Mouse (Mus musculus) forebrain, postnatal 0 days (tissue): Measurements from ENCODE around the gene Pmfbp1. TPM values are rescaled to one million over a fixed set of nuclear protein-coding genes. Genes with fewer than 3 reads are reported as not detected.

Experiments
- ATAC-seq: fragments of 200-750 bp; cut with Nextera tagmentation; 2 replicates; pipeline ENCODE4 v1.8.0; 2017; ENCODE audit warnings: mild to moderate bottlenecking, moderate library complexity
- DNase-seq: peaks from one replicate; pipeline ENCODE4 v3.0.0-alpha.2; 2015
- H3K27ac ChIP-seq: fragments of 300-500 bp; sonication (generic); 2 replicates; pipeline ENCODE4 v1.5.1; 2014; ENCODE audit warnings: low read depth, mild to moderate bottlenecking, antibody characterized with exemption, low read length, moderate library complexity, mixed read lengths
- H3K27me3 ChIP-seq: fragments of 300-500 bp; sonication (generic); 2 replicates; pipeline ENCODE4 v1.6.1; 2014; ENCODE audit warnings: mild to moderate bottlenecking, low read length, mixed read lengths; ENCODE audit not compliant: insufficient read depth
- H3K36me3 ChIP-seq: fragments of 300-500 bp; sonication (generic); 2 replicates; pipeline ENCODE4 v1.6.1; 2014; ENCODE audit warnings: mild to moderate bottlenecking, moderate library complexity; ENCODE audit not compliant: insufficient read depth
- H3K4me1 ChIP-seq: fragments of 300-500 bp; sonication (generic); 2 replicates; pipeline ENCODE4 v1.6.1; 2014; ENCODE audit warnings: antibody characterized with exemption; ENCODE audit not compliant: insufficient read depth
- H3K4me2 ChIP-seq: fragments of 300-500 bp; sonication (generic); 2 replicates; pipeline ENCODE4 v1.6.1; 2014; ENCODE audit warnings: low read depth, mild to moderate bottlenecking, moderate library complexity
- H3K4me3 ChIP-seq: fragments of 300-500 bp; sonication (generic); 2 replicates; pipeline ENCODE4 v1.5.1; 2014; ENCODE audit warnings: low read depth, low read length, mixed read lengths
- H3K9ac ChIP-seq: fragments of 300-500 bp; sonication (generic); 2 replicates; pipeline ENCODE4 v1.6.1; 2014; ENCODE audit warnings: mild to moderate bottlenecking
- H3K9me3 ChIP-seq: fragments of 300-500 bp; sonication (generic); 2 replicates; pipeline ENCODE4 v1.6.1; 2016; ENCODE audit warnings: low read length
- CTCF ChIP-seq: sonication (generic); IDR thresholded peaks from 2 replicates; pipeline ENCODE4 v1.5.1; 2016; ENCODE audit warnings: antibody characterized with exemption, control low read depth, low read depth
- WGBS: fragments of 180-500 bp; shearing (Covaris S2); extraction: QIAGEN DNeasy Blood & Tissue Kit; methylation state at CpG from one replicate; pipeline ENCODE4 v1.1.7; 2014; 5-methylcytosine and 5-hydroxymethylcytosine counted together
- polyA plus RNA-seq: library from polyadenylated mRNA; unstranded; fragments of >200 nt; fragmentation: Nextera tagmentation; extraction: Ambion mirVana; gene quantifications from 2 replicates; pipeline ENCODE4 v1.2.1, GENCODE M21; 2015
- total RNA-seq: library from RNA; depleted of rRNA; stranded (reverse); fragments of >200 nt; gene quantifications from 2 replicates; pipeline ENCODE4 v1.2.3, GENCODE M21; 2014

Gene Pmfbp1
- total and polyA plus RNA-seq, 2 experiments from 2014 or later = 0.25 to 2.2 TPM

- Histone ChIP-seq H3K4me3 (peak within 1 kb of the TSS; percentile 87), H3K27me3 (no peaks in the 10 kb centered on the region), H3K9ac (peak within 1 kb of the TSS; percentile 84), H3K9me3 (no peaks in the 10 kb centered on the region), H3K4me2 (peak within 1 kb of the TSS; percentile 79), H3K4me1 (peaks cover 11% of the 10 kb centered on the region), H3K36me3 (peaks cover 23% of the 10 kb centered on the region), H3K27ac (peak within 1 kb of the TSS; percentile 92)
- peak; percentile 99 for DNase-seq
- TF ChIP-seq CTCF = 0 out of 2 replicates have a peak, but pooled peaks have one; percentile 12
- under 1% methylated on average over 52 of the region's 52 CpGs for WGBS
- peak; percentile 100 for ATAC-seq
These were observed 71.9 kb downstream of the Pmfbp1 start, which contains the start of the genes Dhx38 and Txnl4b for GRCm38 (mm10) chr8:109565498-109566333. Dhx38 (minus strand) TSS chr8:109565861. Txnl4b (plus strand) TSS chr8:109565892.

GRCm38 (mm10) chr8:109571139-109571538, 77.3 kb downstream of the Pmfbp1 start:
- H3K27ac ChIP-seq = no peak overlapping the region
- no peak overlapping the region for H3K9ac ChIP-seq
- DNase-seq (no peak), ATAC-seq (no peak)
- H3K4me3 ChIP-seq = no peak overlapping the region
- H3K4me2 ChIP-seq = no peak overlapping the region
- WGBS = 90% methylated on average over 12 of the region's 12 CpGs
- H3K27me3 ChIP-seq = no peaks in the 10 kb centered on the region
- H3K36me3 ChIP-seq = 0 out of 2 replicates have a peak, but pooled peaks cover 4% of the 10 kb centered on the region
- peaks cover 6% of the 10 kb centered on the region for H3K4me1 ChIP-seq
- TF ChIP-seq CTCF = no peak
- no peaks in the 10 kb centered on the region for H3K9me3 ChIP-seq

- DNase-seq = no peak
- Histone ChIP-seq H3K36me3 (no peaks in the 10 kb centered on the region), H3K9ac (no peak overlapping the region), H3K27ac (no peak overlapping the region), H3K4me2 (no peak overlapping the region), H3K9me3 (no peaks in the 10 kb centered on the region), H3K4me3 (no peak overlapping the region), H3K27me3 (no peaks in the 10 kb centered on the region), H3K4me1 (no peaks in the 10 kb centered on the region)
- TF ChIP-seq CTCF = no peak
- no peak for ATAC-seq
- 82% methylated on average over 4 of the region's 4 CpGs for WGBS
These were observed 82.5 kb downstream of the Pmfbp1 start for GRCm38 (mm10) chr8:109576311-109576710.

GRCm38 (mm10) chr8:109578900-109579301, 85.1 kb downstream of the Pmfbp1 start, which contains the start of gene Hp:
Hp (minus strand) TSS chr8:109579172.
- Histone ChIP-seq H3K9me3 (no peaks in the 10 kb centered on the region), H3K4me3 (no peak within 1 kb of the TSS), H3K36me3 (no peaks in the 10 kb centered on the region), H3K9ac (no peak within 1 kb of the TSS), H3K27me3 (no peaks in the 10 kb centered on the region), H3K27ac (no peak within 1 kb of the TSS), H3K4me1 (no peaks in the 10 kb centered on the region), H3K4me2 (no peak within 1 kb of the TSS)
- TF ChIP-seq CTCF = no peak
- ATAC-seq = no peak
- WGBS = 78% methylated on average over 8 of the region's 8 CpGs
- no peak for DNase-seq

GRCm38 (mm10) chr8:109584293-109584692, 90.5 kb downstream of the Pmfbp1 start:
- DNase-seq = no peak
- Histone ChIP-seq H3K4me2 (no peak overlapping the region), H3K9me3 (no peaks in the 10 kb centered on the region), H3K36me3 (no peaks in the 10 kb centered on the region), H3K9ac (no peak overlapping the region), H3K4me3 (no peak overlapping the region), H3K4me1 (no peaks in the 10 kb centered on the region), H3K27me3 (no peaks in the 10 kb centered on the region), H3K27ac (no peak overlapping the region)
- WGBS = 85% methylated on average over 4 of the region's 4 CpGs
- no peak for ATAC-seq
- no peak for TF ChIP-seq CTCF

- no peak overlapping the region for H3K27ac ChIP-seq
These were observed 91.0 kb downstream of the Pmfbp1 start for GRCm38 (mm10) chr8:109584830-109585229.

GRCm38 (mm10) chr8:109585652-109586051, 91.8 kb downstream of the Pmfbp1 start:
- Histone ChIP-seq H3K4me3 (no peak overlapping the region), H3K36me3 (no peaks in the 10 kb centered on the region), H3K27ac (no peak overlapping the region), H3K9me3 (no peaks in the 10 kb centered on the region), H3K27me3 (no peaks in the 10 kb centered on the region), H3K9ac (no peak overlapping the region), H3K4me2 (no peak overlapping the region), H3K4me1 (no peaks in the 10 kb centered on the region)
- no peak for TF ChIP-seq CTCF
- DNase-seq (no peak), ATAC-seq (no peak)

More at GRCm38 (mm10) chr8:109584830-109585229, 91.0 kb downstream of the Pmfbp1 start:
- no peaks in the 10 kb centered on the region for H3K9me3 ChIP-seq
- H3K36me3 ChIP-seq = no peaks in the 10 kb centered on the region
- H3K9ac ChIP-seq = no peak overlapping the region
- no peaks in the 10 kb centered on the region for H3K27me3 ChIP-seq
- DNase-seq = no peak
- no peak overlapping the region for H3K4me3 ChIP-seq
- 93% methylated on average over 3 of the region's 3 CpGs for WGBS
- no peak for ATAC-seq
- TF ChIP-seq CTCF = no peak
- H3K4me1 ChIP-seq = no peaks in the 10 kb centered on the region
- no peak overlapping the region for H3K4me2 ChIP-seq
